Mouse (Mus musculus): ENCODE measurements around the gene Ank3. TPM values are rescaled to one million over a fixed set of nuclear protein-coding genes. Genes with fewer than 3 reads are reported as not detected.

The Ank3 gene
- total and polyA plus RNA-seq, 3 experiments: 3.2 to 6.7 TPM; not detected in 1

DNA sequence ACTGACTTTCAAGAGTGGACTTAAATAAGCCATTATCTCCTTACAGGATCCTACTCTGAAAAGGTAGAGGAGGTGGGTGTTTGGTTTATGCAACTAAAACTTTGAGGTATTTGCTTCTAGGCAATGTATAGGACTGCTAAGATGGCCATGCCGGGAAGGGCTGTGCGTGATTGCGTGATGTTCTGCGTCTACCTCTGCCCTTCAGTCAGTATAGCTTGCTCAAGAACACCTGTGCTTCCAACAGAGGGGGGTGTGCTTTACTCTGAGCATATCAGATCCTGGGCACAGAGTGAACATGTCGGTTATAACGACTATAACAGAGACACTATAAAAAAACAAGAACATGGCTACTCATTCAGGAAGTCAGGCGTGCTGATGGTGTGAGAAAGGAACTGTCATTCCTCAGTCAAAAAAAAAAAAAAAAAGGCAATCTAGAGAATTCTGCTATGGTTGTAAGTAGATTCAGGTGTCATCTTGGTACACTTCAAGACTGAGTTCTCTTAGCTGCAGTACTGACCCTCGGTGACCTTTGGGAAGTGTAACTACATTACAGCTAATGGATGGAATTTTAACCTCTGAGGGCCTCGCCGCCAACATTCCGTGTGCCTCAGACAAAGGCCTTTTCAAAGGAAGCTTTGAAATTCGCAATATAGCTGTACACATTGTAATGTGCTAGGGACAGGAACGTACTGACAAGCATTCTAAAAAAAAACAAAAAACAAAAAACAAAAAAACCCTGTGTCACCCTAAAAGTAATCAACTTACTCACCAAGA, 387.8 kb downstream of the Ank3 start (continued):
- TF ChIP-seq NRF1 (IDR thresholded peaks at IDR 0.05; ENCODE audit: insufficient read depth, low read depth, low read length, poor library complexity, severe bottlenecking) (no peak), RAD21 (IDR thresholded peaks at IDR 0.05; ENCODE audit: low read depth, low read length) (no peak), TBP (IDR thresholded peaks at IDR 0.05; ENCODE audit: low read depth, low read length) (no peak), ELF1 (IDR thresholded peaks at IDR 0.05; ENCODE audit: low read depth, low read length) (no peak), TCF12 (IDR thresholded peaks at IDR 0.05; ENCODE audit: low read depth, low read length) (0 out of 2 replicates have a peak, but pooled peaks have one; percentile 11), KAT2A (conservative IDR thresholded peaks at IDR 0.05; ENCODE audit: low read depth, low read length) (no peak), MAFK (IDR thresholded peaks at IDR 0.05; ENCODE audit: borderline replicate concordance, low read depth, low read length) (no peak), RCOR1 (IDR thresholded peaks at IDR 0.05; ENCODE audit: low read depth, low read length) (no peak), NELFE (IDR thresholded peaks at IDR 0.05; ENCODE audit: low read depth, low read length) (no peak), E2F4 (IDR thresholded peaks at IDR 0.05; ENCODE audit: borderline replicate concordance, low read depth, low read length) (no peak), USF2 (IDR thresholded peaks at IDR 0.05; ENCODE audit: borderline replicate concordance in 1 of 2, insufficient read depth in 1 of 2, low read depth in 1 of 2, low read length in 2 of 2) (no peak), POLR2A (IDR thresholded peaks at IDR 0.05; ENCODE audit: control insufficient read depth in 1 of 2, insufficient read depth in 1 of 2, low read depth in 1 of 2, low read length in 2 of 2, poor library complexity in 1 of 2) (no peak), CTCF (IDR thresholded peaks at IDR 0.05 in 2 of 3, conservative IDR thresholded peaks at IDR 0.05 in 1 of 3; ENCODE audit: control insufficient read depth in 1 of 3, insufficient read depth in 1 of 3, low read depth in 2 of 3, low read length in 3 of 3, poor library complexity in 1 of 3, severe bottlenecking in 1 of 3) (no peak), MYC (IDR thresholded peaks at IDR 0.05; ENCODE audit: low read depth, low read length) (no peak), HCFC1 (IDR thresholded peaks at IDR 0.05; ENCODE audit: low read depth, low read length) (no peak), JUND (IDR thresholded peaks at IDR 0.05; ENCODE audit: low read depth, low read length) (no peak), ZC3H11A (IDR thresholded peaks at IDR 0.05; ENCODE audit: low read depth, low read length) (no peak), USF1 (IDR thresholded peaks at IDR 0.05; ENCODE audit: low read depth, low read length) (no peak), POLR2AphosphoS5 (IDR thresholded peaks at IDR 0.05; ENCODE audit: borderline replicate concordance, low read depth, low read length) (no peak), MAX (IDR thresholded peaks at IDR 0.05; ENCODE audit: low read length) (no peak), BHLHE40 (IDR thresholded peaks at IDR 0.05; ENCODE audit: borderline replicate concordance, low read depth, low read length) (no peak), GATA1 (IDR thresholded peaks at IDR 0.05; ENCODE audit: low read depth, low read length) (no peak)

DNA sequence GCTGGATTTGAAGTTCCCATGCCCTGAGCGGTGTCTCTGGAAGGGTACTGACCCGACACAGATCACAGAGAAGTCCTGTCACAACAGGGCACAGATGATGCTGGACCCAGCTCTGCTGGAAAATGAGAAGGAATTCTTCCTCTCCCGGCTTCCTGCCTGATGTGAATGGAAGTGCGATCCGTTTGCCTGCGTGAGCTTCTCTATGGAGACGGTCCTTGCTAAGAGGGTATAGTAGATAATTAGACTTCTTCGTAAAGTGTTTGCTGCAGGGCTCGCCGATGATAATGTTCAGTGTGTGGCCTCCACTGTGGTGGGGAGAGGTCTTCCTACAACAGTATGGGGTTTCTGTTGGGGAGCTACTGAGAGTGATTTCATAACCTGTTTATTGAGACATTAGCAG, 388.8 kb downstream of the Ank3 start:
- no peak overlapping the region for H3K4me3 ChIP-seq (ENCODE audit: control insufficient read depth in 1 of 2, insufficient read depth in 1 of 2, low read depth in 2 of 2, low read length in 2 of 2)
- peaks cover 10 to 12% of the 10 kb centered on the region in 2 experiments for H3K4me1 ChIP-seq (ENCODE audit: control insufficient read depth in 1 of 2, insufficient read depth in 2 of 2, low read length in 2 of 2)
- TF ChIP-seq EP300 (IDR thresholded peaks at IDR 0.05; ENCODE audit: low read depth in 1 of 2, low read length in 2 of 2) (no peak), POLR2AphosphoS2 (IDR thresholded peaks at IDR 0.05; ENCODE audit: low read length) (no peak), ZNF384 (IDR thresholded peaks at IDR 0.05; ENCODE audit: low read depth, low read length) (no peak), NELFE (IDR thresholded peaks at IDR 0.05; ENCODE audit: low read depth, low read length) (no peak), RAD21 (IDR thresholded peaks at IDR 0.05; ENCODE audit: low read depth, low read length) (no peak), SMC3 (IDR thresholded peaks at IDR 0.05; ENCODE audit: low read depth, low read length) (no peak), MXI1 (IDR thresholded peaks at IDR 0.05; ENCODE audit: low read depth, low read length) (no peak), E2F4 (IDR thresholded peaks at IDR 0.05; ENCODE audit: borderline replicate concordance, low read depth, low read length) (no peak), MAX (IDR thresholded peaks at IDR 0.05; ENCODE audit: low read length) (no peak), BHLHE40 (IDR thresholded peaks at IDR 0.05; ENCODE audit: borderline replicate concordance, low read depth, low read length) (no peak), JUND (IDR thresholded peaks at IDR 0.05; ENCODE audit: low read depth, low read length) (no peak), HCFC1 (IDR thresholded peaks at IDR 0.05; ENCODE audit: low read depth, low read length) (no peak), TBP (IDR thresholded peaks at IDR 0.05; ENCODE audit: low read depth, low read length) (no peak), SIN3A (IDR thresholded peaks at IDR 0.05; ENCODE audit: low read length) (no peak)
- no peak overlapping the region for H3K9ac ChIP-seq (ENCODE audit: control insufficient read depth, low read depth, low read length, poor library complexity, severe bottlenecking)
- DNase-seq (ENCODE audit: low read depth, low spot score): no peak
- H3K79me2 ChIP-seq (ENCODE audit: control insufficient read depth, insufficient read depth, low read length, poor library complexity): no peaks in the 10 kb centered on the region
- no peak overlapping the region for H3K27ac ChIP-seq (ENCODE audit: control insufficient read depth, low read depth, low read length)
- H3K27me3 ChIP-seq (ENCODE audit: control insufficient read depth in 1 of 2, insufficient read depth in 2 of 2, low read length in 2 of 2): no peaks in the 10 kb centered on the region
- peaks cover 0 to 9% of the 10 kb centered on the region in 2 experiments; a peak in 2 of 4 replicates for H3K36me3 ChIP-seq (ENCODE audit: control insufficient read depth in 1 of 2, insufficient read depth in 2 of 2, low read length in 2 of 2)
- no peaks in the 10 kb centered on the region for H3K9me3 ChIP-seq (replicated peaks; ENCODE audit: insufficient read depth, low read length)

Data from MEL (cell line).